Mouse (Mus musculus): ENCODE measurements around the gene Polr3gl. TPM values are rescaled to one million over a fixed set of nuclear protein-coding genes. Genes with fewer than 3 reads are reported as not detected.

Polr3gl gene
- 6.2 TPM for polyA plus RNA-seq (2012; fragmentation: generic; extraction: Trizol)
- long read RNA-seq, experiment 1, transcript Polr3gl-201 (8 exons, 1,427 nt) = major isoform, 11 of 18 reads
- long read RNA-seq, experiment 1, partial matches to known transcripts = 1 of 18 reads
- long read RNA-seq, experiment 1, other reads (novel, unspliced or antisense) = 3 of 18 reads
- long read RNA-seq, experiment 2, partial matches to known transcripts = 0 of 4 reads
- long read RNA-seq, experiment 2, other reads (novel, unspliced or antisense) = 0 of 4 reads

GRCm38 (mm10) chr3:96593790-96594560 lies at the start of gene Polr3gl:
Gene Polr3gl (minus strand): TSS chr3:96594181.
- Histone ChIP-seq H3K36me3 (ENCODE audit: control insufficient read depth, insufficient read depth) (no peaks in the 10 kb centered on the region), H3K4me3 (ENCODE audit: insufficient read depth, poor library complexity, severe bottlenecking) (peak within 1 kb of the TSS; percentile 56), H3K79me3 (ENCODE audit: low read depth) (no peaks in the 10 kb centered on the region), H3K79me2 (ENCODE audit: control insufficient read depth, insufficient read depth) (no peaks in the 10 kb centered on the region), H3K27me3 (ENCODE audit: control insufficient read depth, insufficient read depth, insufficient read length) (no peaks in the 10 kb centered on the region), H3ac (ENCODE audit: control insufficient read depth, insufficient read length, low read depth) (peak within 1 kb of the TSS; percentile 52)
- no peak for TF ChIP-seq USF1 (IDR thresholded peaks at IDR 0.05; ENCODE audit: low read depth)
- TF ChIP-seq MAX (IDR thresholded peaks at IDR 0.05) = no peak
- TF ChIP-seq CTCF (IDR thresholded peaks at IDR 0.05; ENCODE audit: control insufficient read depth, insufficient read depth, insufficient read length) = peak; percentile 2
- no peak for TF ChIP-seq CEBPB (IDR thresholded peaks at IDR 0.05; ENCODE audit: low read depth)
- no peak for TF ChIP-seq MYOG (IDR thresholded peaks at IDR 0.05; ENCODE audit: control insufficient read depth, extremely low read depth, insufficient read length)

- TF ChIP-seq MYOD1 (IDR thresholded peaks at IDR 0.05; ENCODE audit: control insufficient read depth, insufficient read length, low read depth) (no peak), CTCF (IDR thresholded peaks at IDR 0.05; ENCODE audit: control insufficient read depth, insufficient read depth, insufficient read length) (peak; percentile 46)
- Histone ChIP-seq H3K36me3 (ENCODE audit: control insufficient read depth, insufficient read depth) (peaks cover 26% of the 10 kb centered on the region), H3K4me3 (ENCODE audit: insufficient read depth, poor library complexity, severe bottlenecking) (no peak overlapping the region), H3K79me3 (ENCODE audit: low read depth) (peaks cover 9% of the 10 kb centered on the region), H3ac (ENCODE audit: control insufficient read depth, insufficient read length, low read depth) (no peak overlapping the region), H3K27me3 (ENCODE audit: control insufficient read depth, insufficient read depth, insufficient read length) (no peaks in the 10 kb centered on the region), H3K79me2 (ENCODE audit: control insufficient read depth, insufficient read depth) (peaks cover 13% of the 10 kb centered on the region)
Measured at GRCm38 (mm10) chr3:96639219-96639618, 45.2 kb upstream of the Polr3gl start.

DNA sequence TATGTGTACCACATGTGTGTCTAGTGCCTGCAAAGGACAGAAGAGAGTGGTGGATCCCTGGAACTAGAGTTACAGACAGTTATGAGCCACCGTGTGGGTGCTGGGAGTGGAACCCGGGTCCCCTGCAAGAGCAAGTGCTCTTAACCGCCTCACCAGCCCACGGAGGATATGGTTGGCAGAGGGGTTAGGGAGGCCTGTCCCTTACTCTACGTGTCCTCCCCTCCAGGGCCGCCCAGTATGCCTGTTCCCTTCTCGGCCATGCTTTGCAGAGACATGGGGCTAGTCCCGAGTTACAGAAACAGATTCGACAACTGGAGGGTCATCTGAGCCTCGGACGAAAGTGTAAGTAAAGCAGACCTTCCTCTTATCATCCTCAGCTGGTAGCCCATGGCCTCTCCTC lies 42.5 kb upstream of the Polr3gl start:
- peak overlapping the region; percentile 68 for H3K4me3 ChIP-seq (ENCODE audit: insufficient read depth, poor library complexity, severe bottlenecking)
- H3K79me2 ChIP-seq (ENCODE audit: control insufficient read depth, insufficient read depth) = peaks cover 30% of the 10 kb centered on the region
- H3K36me3 ChIP-seq (ENCODE audit: control insufficient read depth, insufficient read depth) = peaks cover 40% of the 10 kb centered on the region
- H3K27me3 ChIP-seq (ENCODE audit: control insufficient read depth, insufficient read depth, insufficient read length) = no peaks in the 10 kb centered on the region
- no peak for TF ChIP-seq MYOG (IDR thresholded peaks at IDR 0.05; ENCODE audit: control insufficient read depth, extremely low read depth, insufficient read length)
- no peak for TF ChIP-seq MAX (IDR thresholded peaks at IDR 0.05)
- no peak for TF ChIP-seq CEBPB (IDR thresholded peaks at IDR 0.05; ENCODE audit: low read depth)
- no peak for TF ChIP-seq USF1 (IDR thresholded peaks at IDR 0.05; ENCODE audit: low read depth)
- TF ChIP-seq FOSL1 (IDR thresholded peaks at IDR 0.05; ENCODE audit: insufficient read depth, low read length, poor library complexity, severe bottlenecking) = no peak
- no peak for TF ChIP-seq MYOD1 (IDR thresholded peaks at IDR 0.05; ENCODE audit: control insufficient read depth, insufficient read length, low read depth)
- TF ChIP-seq CTCF (IDR thresholded peaks at IDR 0.05; ENCODE audit: control insufficient read depth, insufficient read depth, insufficient read length) = no peak
- peak overlapping the region; percentile 54 for H3ac ChIP-seq (ENCODE audit: control insufficient read depth, insufficient read length, low read depth)
- H3K79me3 ChIP-seq (ENCODE audit: low read depth) = peaks cover 18% of the 10 kb centered on the region

- H3K27me3 ChIP-seq (ENCODE audit: control insufficient read depth, insufficient read depth, insufficient read length) = no peaks in the 10 kb centered on the region
- peaks cover 23% of the 10 kb centered on the region for H3K79me3 ChIP-seq (ENCODE audit: low read depth)
- TF ChIP-seq CTCF (IDR thresholded peaks at IDR 0.05; ENCODE audit: control insufficient read depth, insufficient read depth, insufficient read length) (no peak), USF1 (IDR thresholded peaks at IDR 0.05; ENCODE audit: low read depth) (no peak), CEBPB (IDR thresholded peaks at IDR 0.05; ENCODE audit: low read depth) (no peak), MYOG (IDR thresholded peaks at IDR 0.05; ENCODE audit: control insufficient read depth, extremely low read depth, insufficient read length) (no peak), MYOD1 (IDR thresholded peaks at IDR 0.05; ENCODE audit: control insufficient read depth, insufficient read length, low read depth) (no peak), FOSL1 (IDR thresholded peaks at IDR 0.05; ENCODE audit: insufficient read depth, low read length, poor library complexity, severe bottlenecking) (no peak), MAX (IDR thresholded peaks at IDR 0.05) (no peak)
- peaks cover 45% of the 10 kb centered on the region for H3K36me3 ChIP-seq (ENCODE audit: control insufficient read depth, insufficient read depth)
- peaks cover 36% of the 10 kb centered on the region for H3K79me2 ChIP-seq (ENCODE audit: control insufficient read depth, insufficient read depth)
- peak overlapping the region; percentile 68 for H3K4me3 ChIP-seq (ENCODE audit: insufficient read depth, poor library complexity, severe bottlenecking)
- peak overlapping the region; percentile 84 for H3ac ChIP-seq (ENCODE audit: control insufficient read depth, insufficient read length, low read depth)
Measured at GRCm38 (mm10) chr3:96635906-96636305, 41.9 kb upstream of the Polr3gl start.

- Histone ChIP-seq H3K79me3 (ENCODE audit: low read depth) (peaks cover 30% of the 10 kb centered on the region), H3K4me3 (ENCODE audit: insufficient read depth, poor library complexity, severe bottlenecking) (peak within 1 kb of the TSS; percentile 68), H3K79me2 (ENCODE audit: control insufficient read depth, insufficient read depth) (peaks cover 43% of the 10 kb centered on the region), H3ac (ENCODE audit: control insufficient read depth, insufficient read length, low read depth) (peak within 1 kb of the TSS; percentile 84), H3K36me3 (ENCODE audit: control insufficient read depth, insufficient read depth) (peaks cover 47% of the 10 kb centered on the region), H3K27me3 (ENCODE audit: control insufficient read depth, insufficient read depth, insufficient read length) (no peaks in the 10 kb centered on the region)
- no peak for TF ChIP-seq USF1 (IDR thresholded peaks at IDR 0.05; ENCODE audit: low read depth)
- peak; percentile 62 for TF ChIP-seq MAX (IDR thresholded peaks at IDR 0.05)
Measured at GRCm38 (mm10) chr3:96634928-96635879, 41.2 kb upstream of the Polr3gl start, which contains the start of the genes Pex11b and Gm42957. Gene Pex11b (plus strand): TSS chr3:96635376. Gene Gm42957 (plus strand): TSS chr3:96635474.
